Mouse (Mus musculus): ENCODE results near the gene Scnn1b. TPM values are rescaled to one million over a fixed set of nuclear protein-coding genes. Genes with fewer than 3 reads are reported as not detected.

Gene Scnn1b
- total and polyA plus RNA-seq, 3 experiments = 0.04 TPM; not detected in 2

- peaks cover 23 to 70% of the 10 kb centered on the region in 2 experiments for H3K36me3 ChIP-seq (replicated peaks in 1 of 2; ENCODE audit: control insufficient read depth in 1 of 2, insufficient read depth in 1 of 2, low read length in 1 of 2)
- in situ Hi-C loops (cut with MboI; ENCODE audit: low pct_ligation_motif_present, low pct_unique_long_range_greater_than_20kb, low sequenced_read_pairs) = no loop called here
- dilution Hi-C loops (cut with MboI; ENCODE audit: extremely low pct_ligation_motif_present, extremely low pct_unique_long_range_greater_than_20kb, low sequenced_read_pairs) = no loop called here
Observed at GRCm38 (mm10) chr7:121955802-121956201, 91.0 kb downstream of the Scnn1b start.

GRCm38 (mm10) chr7:121961913-121962570 is 97.2 kb downstream of the Scnn1b start:
- dilution Hi-C loops (cut with MboI; ENCODE audit: extremely low pct_ligation_motif_present, extremely low pct_unique_long_range_greater_than_20kb, low sequenced_read_pairs) = no loop called here
- peaks cover 38 to 75% of the 10 kb centered on the region in 2 experiments for H3K36me3 ChIP-seq (replicated peaks in 1 of 2; ENCODE audit: control insufficient read depth in 1 of 2, insufficient read depth in 1 of 2, low read length in 1 of 2)

More at GRCm38 (mm10) chr7:121955802-121956201, 91.0 kb downstream of the Scnn1b start:
- no peaks in the 10 kb centered on the region for H3K79me2 ChIP-seq (replicated peaks; ENCODE audit: control insufficient read depth, extremely low read depth, insufficient read depth, poor library complexity, severe bottlenecking)
- no peak overlapping the region for H3K4me2 ChIP-seq (ENCODE audit: insufficient read depth, low read depth, poor library complexity, severe bottlenecking)
- DNase-seq (ENCODE audit: extremely low read depth) = no peak
- TF ChIP-seq MAZ (IDR thresholded peaks at IDR 0.05; ENCODE audit: low read depth, low read length) = no peak
- TF ChIP-seq KAT2A (IDR thresholded peaks at IDR 0.05; ENCODE audit: insufficient replicate concordance, low read length) = no peak
- TF ChIP-seq RAD21 (IDR thresholded peaks at IDR 0.05; ENCODE audit: low read depth, low read length) = no peak
- TF ChIP-seq SMC3 (IDR thresholded peaks at IDR 0.05; ENCODE audit: low read depth, low read length) = no peak
- TF ChIP-seq ZC3H11A (IDR thresholded peaks at IDR 0.05; ENCODE audit: low read depth, low read length) = no peak
- no peak for TF ChIP-seq ZMIZ1 (IDR thresholded peaks at IDR 0.05; ENCODE audit: low read depth, low read length)
- no peak for TF ChIP-seq CTCF (conservative IDR thresholded peaks at IDR 0.05 in 1 of 2, IDR thresholded peaks at IDR 0.05 in 1 of 2; ENCODE audit: low read depth in 2 of 2, low read length in 2 of 2)
- TF ChIP-seq IRF4 (IDR thresholded peaks at IDR 0.05; ENCODE audit: low read depth, low read length) = no peak
- TF ChIP-seq BHLHE40 (IDR thresholded peaks at IDR 0.05; ENCODE audit: low read depth, low read length) = no peak
- TF ChIP-seq MAFK (IDR thresholded peaks at IDR 0.05; ENCODE audit: insufficient replicate concordance, low read length) = no peak
- no peak for TF ChIP-seq POLR2A (IDR thresholded peaks at IDR 0.05; ENCODE audit: low read depth, low read length)
- TF ChIP-seq MEF2A (IDR thresholded peaks at IDR 0.05; ENCODE audit: borderline replicate concordance, low read depth, low read length) = no peak
- no peak for TF ChIP-seq EP300 (IDR thresholded peaks at IDR 0.05; ENCODE audit: low read length)
- TF ChIP-seq JUND (conservative IDR thresholded peaks at IDR 0.05; ENCODE audit: low read depth, low read length) = no peak
- TF ChIP-seq MYC (IDR thresholded peaks at IDR 0.05; ENCODE audit: low read depth, low read length) = no peak
- no peak for TF ChIP-seq USF2 (conservative IDR thresholded peaks at IDR 0.05; ENCODE audit: low read depth, low read length)
- no peak for TF ChIP-seq NELFE (IDR thresholded peaks at IDR 0.05; ENCODE audit: low read depth, low read length)
- TF ChIP-seq ZKSCAN1 (IDR thresholded peaks at IDR 0.05; ENCODE audit: borderline replicate concordance, low read depth, low read length) = no peak
- no peaks in the 10 kb centered on the region for H3K27me3 ChIP-seq (replicated peaks)
- no peak overlapping the region for H3K27ac ChIP-seq (ENCODE audit: insufficient read depth, low read depth)
- H3K9me3 ChIP-seq (replicated peaks; ENCODE audit: low read length) = no peaks in the 10 kb centered on the region
- no peak overlapping the region for H3K9ac ChIP-seq (ENCODE audit: insufficient read depth, low read depth)
- H3K4me3 ChIP-seq (replicated peaks in 1 of 3; ENCODE audit: low read depth in 2 of 3, low read length in 2 of 3, poor library complexity in 1 of 3) = no peak overlapping the region
- H3K4me1 ChIP-seq (ENCODE audit: control insufficient read depth in 1 of 2, insufficient read depth in 2 of 2) = no peaks in the 10 kb centered on the region

More at GRCm38 (mm10) chr7:121961913-121962570, 97.2 kb downstream of the Scnn1b start:
- no peak overlapping the region for H3K4me2 ChIP-seq (ENCODE audit: insufficient read depth, low read depth, poor library complexity, severe bottlenecking)
- in situ Hi-C loops (cut with MboI; ENCODE audit: low pct_ligation_motif_present, low pct_unique_long_range_greater_than_20kb, low sequenced_read_pairs) = loop anchor here (5.0 kb wide), 1 partner anchor 230 kb away; the partner anchor contains the start of gene Scnn1g
- H3K9me3 ChIP-seq (replicated peaks; ENCODE audit: low read length) = peaks cover 3% of the 10 kb centered on the region
- H3K4me1 ChIP-seq (ENCODE audit: control insufficient read depth in 1 of 2, insufficient read depth in 2 of 2) = no peaks in the 10 kb centered on the region
- no peak overlapping the region for H3K4me3 ChIP-seq (replicated peaks in 1 of 3; ENCODE audit: low read depth in 2 of 3, low read length in 2 of 3, poor library complexity in 1 of 3)
- TF ChIP-seq PAX5 (IDR thresholded peaks at IDR 0.05; ENCODE audit: low read length) = no peak
- no peak for TF ChIP-seq BHLHE40 (IDR thresholded peaks at IDR 0.05; ENCODE audit: low read depth, low read length)
- no peak for TF ChIP-seq RCOR1 (conservative IDR thresholded peaks at IDR 0.05; ENCODE audit: low read depth, low read length)
- TF ChIP-seq CHD2 (IDR thresholded peaks at IDR 0.05; ENCODE audit: low read length) = no peak
- TF ChIP-seq MEF2A (IDR thresholded peaks at IDR 0.05; ENCODE audit: borderline replicate concordance, low read depth, low read length) = no peak
- TF ChIP-seq MAX (IDR thresholded peaks at IDR 0.05; ENCODE audit: low read length) = no peak
- no peak for TF ChIP-seq POLR2A (IDR thresholded peaks at IDR 0.05; ENCODE audit: low read depth, low read length)
- TF ChIP-seq ELF1 (IDR thresholded peaks at IDR 0.05; ENCODE audit: low read depth, low read length) = no peak
- TF ChIP-seq GABPA (IDR thresholded peaks at IDR 0.05; ENCODE audit: insufficient replicate concordance, low read depth, low read length) = no peak
- TF ChIP-seq ZMIZ1 (IDR thresholded peaks at IDR 0.05; ENCODE audit: low read depth, low read length) = no peak
- no peak for TF ChIP-seq NRF1 (IDR thresholded peaks at IDR 0.05; ENCODE audit: low read depth, low read length)
- no peak for TF ChIP-seq EP300 (IDR thresholded peaks at IDR 0.05; ENCODE audit: low read length)
- no peak for TF ChIP-seq ZKSCAN1 (IDR thresholded peaks at IDR 0.05; ENCODE audit: borderline replicate concordance, low read depth, low read length)
- TF ChIP-seq ZNF384 (IDR thresholded peaks at IDR 0.05; ENCODE audit: low read depth, low read length) = no peak
- no peak for TF ChIP-seq CTCF (conservative IDR thresholded peaks at IDR 0.05 in 1 of 2, IDR thresholded peaks at IDR 0.05 in 1 of 2; ENCODE audit: low read depth in 2 of 2, low read length in 2 of 2)
- TF ChIP-seq SMC3 (IDR thresholded peaks at IDR 0.05; ENCODE audit: low read depth, low read length) = no peak
- TF ChIP-seq E2F4 (IDR thresholded peaks at IDR 0.05; ENCODE audit: insufficient replicate concordance, low read depth, low read length) = no peak
- no peak for TF ChIP-seq TBP (conservative IDR thresholded peaks at IDR 0.05; ENCODE audit: low read depth, low read length)
- DNase-seq (ENCODE audit: extremely low read depth) = no peak
- no peaks in the 10 kb centered on the region for H3K27me3 ChIP-seq (replicated peaks)
- H3K79me2 ChIP-seq (replicated peaks; ENCODE audit: control insufficient read depth, extremely low read depth, insufficient read depth, poor library complexity, severe bottlenecking) = no peaks in the 10 kb centered on the region
- H3K27ac ChIP-seq (ENCODE audit: insufficient read depth, low read depth) = no peak overlapping the region
- H3K9ac ChIP-seq (ENCODE audit: insufficient read depth, low read depth) = no peak overlapping the region
